Mouse (Mus musculus) liver (tissue): ENCODE data around the gene Ddx27.
"Not testable (repeated sequence)": the region's sequence is repeated elsewhere in the genome, so short reads cannot be mapped to it uniquely, and the experiment has no call there.

ENCODE experiments used
- DNase-seq: peaks from one replicate; pipeline ENCODE4 v3.0.0-alpha.2; 2020; ENCODE audit warnings: mixed read lengths

Ddx27 gene

GRCm38 (mm10) chr2:167014702-167015381, at the start of gene Ddx27:
Gene Ddx27 (plus strand): TSS chr2:167015193.
- peak; percentile 92 for DNase-seq

DNA sequence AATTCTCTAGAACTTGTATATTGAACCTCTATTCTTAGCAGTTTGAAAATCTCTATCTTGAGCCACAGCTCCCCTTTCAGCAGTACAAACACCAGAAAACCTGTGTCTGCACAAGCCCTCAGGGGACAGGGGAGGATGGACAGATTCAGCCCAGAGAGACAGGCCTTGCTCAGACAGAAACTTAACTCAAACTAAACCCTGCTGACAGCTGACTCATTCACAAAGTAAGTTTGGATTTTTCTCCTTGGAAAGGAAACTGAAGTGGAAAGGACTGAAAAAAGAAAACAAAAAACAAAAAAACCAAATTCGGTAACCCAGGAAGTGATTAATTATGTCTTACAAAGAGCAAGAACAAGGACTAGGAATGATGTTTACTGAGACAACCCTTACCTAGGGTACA, 41.8 kb upstream of the Ddx27 start:
- DNase-seq: no peak

DNA sequence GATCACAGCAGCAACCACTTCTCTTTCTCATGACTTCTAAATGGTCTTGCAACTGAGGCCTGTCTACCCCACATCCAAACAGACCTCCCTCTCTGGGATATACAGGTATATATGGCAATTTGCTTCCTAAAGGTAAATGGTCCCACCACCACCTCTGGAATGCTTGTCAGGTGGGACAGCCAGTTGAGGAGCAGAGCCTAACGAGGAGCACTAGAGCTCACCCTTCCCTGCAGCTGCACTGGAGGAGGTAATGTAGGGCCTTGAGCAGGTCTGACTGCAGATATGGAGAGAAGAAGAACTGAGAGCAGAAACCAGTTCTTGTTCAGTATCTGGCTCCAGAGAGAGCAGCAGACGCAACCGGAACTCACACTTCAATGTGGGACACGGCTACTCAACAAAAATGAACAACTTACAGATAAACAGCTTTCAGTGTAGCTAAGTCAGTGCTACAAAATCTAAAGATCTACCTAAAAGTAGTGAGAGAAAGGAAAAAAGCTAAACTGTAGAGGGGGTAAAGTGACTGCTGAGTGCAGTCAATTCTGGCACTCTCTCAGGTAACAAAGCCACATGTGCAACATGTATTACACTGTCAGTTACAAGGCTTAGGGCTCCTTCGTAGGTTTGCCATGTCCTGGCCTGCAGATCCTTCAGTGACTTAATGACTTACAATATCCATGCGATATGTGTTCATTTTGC, 40.7 kb upstream of the Ddx27 start:
- DNase-seq: no peak

DNA sequence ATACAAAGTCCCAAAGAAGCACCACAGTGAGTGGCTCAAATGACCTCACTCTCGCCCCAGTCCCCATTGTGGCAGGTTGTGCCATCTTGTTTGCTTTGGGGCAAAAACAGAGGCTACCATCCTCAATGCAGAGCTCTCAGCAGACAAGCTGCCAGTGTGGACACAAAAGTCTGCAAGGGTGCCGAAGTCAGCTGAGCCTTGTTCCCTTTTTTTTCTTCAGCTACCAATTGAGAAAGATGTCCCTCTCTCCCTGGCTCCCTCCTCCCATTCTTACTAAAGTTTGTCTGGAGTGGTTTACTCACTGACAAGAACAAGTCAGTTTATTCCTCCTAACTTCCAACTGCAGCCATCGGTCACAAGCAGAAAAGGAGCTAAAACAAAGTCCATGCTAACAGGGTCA, 38.6 kb upstream of the Ddx27 start:
- no peak for DNase-seq

GRCm38 (mm10) chr2:166977490-166977889, 37.5 kb upstream of the Ddx27 start:
- DNase-seq: no peak

GRCm38 (mm10) chr2:166980161-166980560, 34.8 kb upstream of the Ddx27 start:
- DNase-seq: no peak

DNA sequence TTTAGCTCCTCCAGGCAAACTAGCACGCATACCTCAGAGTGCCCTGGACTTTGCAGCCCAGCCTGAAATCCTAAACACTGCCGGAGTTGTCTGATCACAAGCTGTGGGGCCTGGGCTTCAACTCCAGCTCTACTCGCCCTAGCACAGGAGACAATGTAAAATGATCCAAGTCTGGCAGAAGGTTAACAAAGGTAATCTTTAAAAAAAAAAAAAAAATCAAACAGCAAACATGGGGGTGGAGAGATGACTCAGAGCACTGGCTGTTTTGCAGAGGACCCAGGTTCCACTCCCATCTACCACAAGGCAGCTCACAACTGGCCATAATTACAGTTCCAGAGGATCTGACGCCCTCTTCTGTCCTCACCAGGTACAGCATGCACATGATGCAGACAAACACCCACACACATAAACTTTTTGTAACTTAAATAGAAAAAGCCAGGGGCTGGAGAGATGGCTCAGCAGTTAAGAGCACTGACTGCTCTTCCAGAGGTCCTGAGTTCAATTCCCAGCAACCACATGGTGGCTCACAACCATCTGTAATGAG, 31.6 kb upstream of the Ddx27 start:
- no peak for DNase-seq

GRCm38 (mm10) chr2:166990861-166991260, 24.1 kb upstream of the Ddx27 start:
- no peak for DNase-seq

DNA sequence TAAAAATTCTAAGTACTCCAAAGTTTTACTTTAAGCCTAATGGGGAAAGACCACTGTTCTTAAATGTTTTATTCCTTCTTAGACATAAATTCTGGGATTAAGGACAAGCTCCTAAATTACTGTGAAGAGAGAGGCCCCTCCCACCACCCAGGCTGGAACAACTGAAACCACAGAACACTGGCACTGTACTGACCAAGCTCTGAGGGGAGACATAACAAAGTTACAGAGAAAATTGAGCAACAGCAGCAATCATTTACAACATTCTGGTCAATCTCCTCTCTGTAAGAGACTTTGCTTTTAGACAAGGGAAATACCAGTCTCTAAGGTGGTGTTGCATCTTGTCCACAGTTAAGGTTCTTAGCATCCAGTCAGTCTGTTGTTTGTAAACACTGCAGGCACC, 23.0 kb upstream of the Ddx27 start:
- no peak for DNase-seq

GRCm38 (mm10) chr2:166995021-166995795, 19.8 kb upstream of the Ddx27 start:
- DNase-seq: peak; percentile 53

- DNase-seq: peak; percentile 98
Measured at GRCm38 (mm10) chr2:166995796-166996532, 19.0 kb upstream of the Ddx27 start, which contains the start of gene Stau1. Gene Stau1 (minus strand): TSS chr2:166996299.

DNA sequence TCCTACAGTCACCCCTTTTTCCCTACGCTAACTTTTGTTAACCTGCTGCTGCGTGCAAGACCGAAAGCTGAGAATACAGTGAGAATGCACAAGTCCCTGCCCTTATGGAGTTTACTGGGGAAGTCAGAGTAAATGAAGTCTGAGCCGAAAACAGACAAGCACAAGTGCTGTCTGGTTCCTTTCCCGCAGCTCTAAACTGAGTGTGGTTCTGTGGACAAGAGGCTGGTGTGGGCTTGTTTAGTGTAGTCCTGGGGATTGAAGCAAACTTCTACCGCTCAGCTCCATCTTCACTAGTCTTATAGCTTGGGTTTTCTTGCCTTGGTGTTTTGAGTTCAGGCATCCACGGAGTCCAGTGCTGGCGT, 18.5 kb upstream of the Ddx27 start:
- no peak for DNase-seq

GRCm38 (mm10) chr2:167001486-167001885, 13.5 kb upstream of the Ddx27 start:
- DNase-seq: no peak

- peak; percentile 56 for DNase-seq
Measured at GRCm38 (mm10) chr2:167004099-167004854, 10.7 kb upstream of the Ddx27 start.

DNA sequence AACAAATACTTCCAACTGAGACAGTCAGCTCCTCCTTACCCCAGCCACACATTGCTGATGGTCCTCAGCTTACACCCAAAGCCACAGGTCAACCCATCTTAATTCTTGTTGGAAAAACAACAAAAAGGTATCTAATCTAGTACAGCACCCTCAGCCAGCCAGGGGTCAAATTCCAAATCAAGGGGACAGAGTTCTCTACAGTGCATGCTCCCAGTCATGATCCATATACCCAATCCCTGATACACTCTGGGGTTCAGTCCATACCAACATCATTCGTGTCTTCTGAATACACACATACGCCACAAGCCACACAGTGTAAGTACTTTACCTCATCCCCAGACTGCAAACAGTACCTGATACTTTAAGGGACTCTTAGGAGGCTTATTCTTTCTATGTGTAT, 8.6 kb upstream of the Ddx27 start:
- DNase-seq: no peak

GRCm38 (mm10) chr2:167007001-167007491, 7.9 kb upstream of the Ddx27 start:
- no peak for DNase-seq

GRCm38 (mm10) chr2:167007565-167007964, 7.4 kb upstream of the Ddx27 start:
- DNase-seq: not testable (repeated sequence)

- DNase-seq: no peak
Measured at GRCm38 (mm10) chr2:167009483-167009882, 5.5 kb upstream of the Ddx27 start.

DNA sequence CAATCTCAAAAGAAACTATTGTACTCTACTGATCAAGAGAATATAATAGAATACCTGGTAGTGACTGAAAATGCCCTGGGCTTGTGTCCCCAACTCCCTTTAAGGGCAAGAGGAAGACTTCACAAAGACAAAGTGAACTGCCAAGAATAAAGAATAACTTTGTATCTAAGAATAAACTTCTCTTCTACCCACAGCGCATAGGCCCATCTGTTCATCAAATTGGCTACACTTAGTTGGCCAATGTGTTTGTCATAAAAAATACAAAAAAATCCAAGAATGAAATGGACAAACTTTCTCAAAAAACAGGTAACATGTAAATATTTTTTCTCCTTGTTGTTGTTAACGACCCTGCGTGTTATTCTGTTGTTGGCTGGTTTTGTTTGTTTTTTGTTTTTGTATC, 4.4 kb upstream of the Ddx27 start:
- DNase-seq: no peak

GRCm38 (mm10) chr2:167015382-167015718, 357 bp downstream of the Ddx27 start:
- DNase-seq: no peak

DNA sequence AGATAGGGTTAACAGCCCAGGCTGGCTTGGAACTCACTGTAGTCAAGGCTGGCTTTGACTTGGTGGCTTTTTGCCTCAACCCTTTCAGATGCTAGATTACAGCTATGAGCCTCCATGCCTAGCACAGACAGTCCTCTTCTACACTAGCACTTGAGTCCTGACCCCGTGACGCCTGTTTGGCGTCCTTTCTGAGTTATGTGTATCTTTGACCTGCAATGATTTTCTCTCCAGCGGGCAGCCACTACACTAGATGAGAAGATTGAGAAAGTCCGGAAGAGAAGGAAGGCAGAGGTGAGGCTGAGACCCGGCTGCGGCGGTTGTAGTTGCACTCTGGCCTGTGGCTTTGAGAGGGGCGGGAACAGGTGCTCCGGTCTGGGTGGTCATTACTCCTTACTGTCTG, 4.4 kb downstream of the Ddx27 start:
- no peak for DNase-seq

GRCm38 (mm10) chr2:167028553-167028952, 13.6 kb downstream of the Ddx27 start:
- no peak for DNase-seq
